Mouse (Mus musculus) ovary, postnatal 36 days (tissue): ENCODE measurements around the gene Olfml1.
A peak's percentile ranks its signal among the peaks of the same experiment; 100 is the strongest.

ENCODE experiments used
- DNase-seq: peaks from one replicate; pipeline ENCODE4 v3.0.0; 2022; ENCODE audit warnings: low spot score, mixed read lengths

Gene Olfml1

GRCm38 (mm10) chr7:107594857-107595402, 27.7 kb downstream of the Olfml1 start, which contains the start of gene Ppfibp2:
Gene Ppfibp2 (plus strand): TSS chr7:107595207.
- peak; percentile 95 for DNase-seq

GRCm38 (mm10) chr7:107595426-107595825, 28.2 kb downstream of the Olfml1 start:
- no peak for DNase-seq

DNA sequence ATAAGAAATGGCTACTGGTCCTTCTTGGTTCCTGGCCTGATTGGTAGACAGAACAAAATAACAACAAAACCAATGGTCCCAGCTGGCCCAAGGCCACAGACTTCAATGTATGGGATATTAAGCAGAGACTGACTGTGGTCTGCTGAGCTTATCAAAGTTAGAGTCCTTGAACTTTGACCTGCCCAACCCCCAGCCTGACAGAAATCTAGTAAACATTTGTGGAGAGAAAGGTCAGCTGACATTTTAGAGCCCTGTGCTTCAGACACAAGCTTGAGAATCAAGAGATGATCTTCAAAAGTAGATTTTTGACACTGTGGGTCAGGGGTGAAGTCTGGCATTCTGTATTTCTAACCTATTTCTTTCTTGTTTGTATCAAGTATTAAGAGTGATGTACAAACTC, 29.5 kb downstream of the Olfml1 start:
- no peak for DNase-seq

- no peak for DNase-seq
Measured at GRCm38 (mm10) chr7:107597956-107598355, 30.7 kb downstream of the Olfml1 start.

GRCm38 (mm10) chr7:107600651-107601050, 33.4 kb downstream of the Olfml1 start:
- DNase-seq: no peak

DNA sequence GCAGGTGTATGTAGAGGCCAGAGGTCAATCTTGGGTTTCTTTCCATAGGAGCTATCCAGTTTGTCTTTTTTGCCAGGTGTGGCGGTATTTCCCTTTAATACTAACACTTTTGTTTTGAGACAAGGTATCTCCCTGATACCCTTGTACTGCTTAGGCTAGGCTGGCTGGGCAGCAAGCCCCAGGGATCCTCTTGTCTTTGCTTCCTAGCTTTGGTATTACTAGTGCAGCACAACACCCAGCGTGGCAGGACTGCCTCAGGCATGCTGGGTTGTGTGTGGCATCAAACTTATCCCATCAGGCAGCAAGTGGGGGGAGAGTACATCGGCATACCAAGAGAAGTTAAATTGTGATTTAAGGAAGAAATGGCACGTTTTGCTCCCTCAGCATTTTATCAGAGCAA, 35.3 kb downstream of the Olfml1 start:
- DNase-seq: no peak

DNA sequence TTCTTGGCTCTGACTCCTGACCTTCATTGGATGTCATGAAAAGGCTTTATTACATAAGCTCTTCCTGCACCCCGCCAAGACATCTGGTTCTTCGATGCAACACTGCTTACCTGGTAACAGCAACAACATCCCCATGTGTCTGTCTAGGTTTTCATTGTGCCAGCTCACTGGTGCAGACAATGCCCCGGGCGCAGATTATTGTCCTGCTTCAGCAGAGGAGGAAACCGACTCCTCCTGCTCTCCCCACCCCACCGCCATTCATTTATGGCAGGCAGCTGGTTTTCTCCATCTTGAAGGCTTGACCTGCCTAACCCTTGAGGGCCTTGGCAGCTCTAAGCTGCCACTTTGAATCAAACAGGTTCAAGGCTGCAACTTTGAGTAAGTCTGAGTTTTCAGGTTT, 35.7 kb downstream of the Olfml1 start:
- DNase-seq: peak; percentile 8

GRCm38 (mm10) chr7:107607766-107608165, 40.5 kb downstream of the Olfml1 start:
- no peak for DNase-seq

- DNase-seq: no peak
Measured at GRCm38 (mm10) chr7:107609622-107610255, 42.5 kb downstream of the Olfml1 start.

GRCm38 (mm10) chr7:107610880-107611279, 43.6 kb downstream of the Olfml1 start:
- DNase-seq: no peak

DNA sequence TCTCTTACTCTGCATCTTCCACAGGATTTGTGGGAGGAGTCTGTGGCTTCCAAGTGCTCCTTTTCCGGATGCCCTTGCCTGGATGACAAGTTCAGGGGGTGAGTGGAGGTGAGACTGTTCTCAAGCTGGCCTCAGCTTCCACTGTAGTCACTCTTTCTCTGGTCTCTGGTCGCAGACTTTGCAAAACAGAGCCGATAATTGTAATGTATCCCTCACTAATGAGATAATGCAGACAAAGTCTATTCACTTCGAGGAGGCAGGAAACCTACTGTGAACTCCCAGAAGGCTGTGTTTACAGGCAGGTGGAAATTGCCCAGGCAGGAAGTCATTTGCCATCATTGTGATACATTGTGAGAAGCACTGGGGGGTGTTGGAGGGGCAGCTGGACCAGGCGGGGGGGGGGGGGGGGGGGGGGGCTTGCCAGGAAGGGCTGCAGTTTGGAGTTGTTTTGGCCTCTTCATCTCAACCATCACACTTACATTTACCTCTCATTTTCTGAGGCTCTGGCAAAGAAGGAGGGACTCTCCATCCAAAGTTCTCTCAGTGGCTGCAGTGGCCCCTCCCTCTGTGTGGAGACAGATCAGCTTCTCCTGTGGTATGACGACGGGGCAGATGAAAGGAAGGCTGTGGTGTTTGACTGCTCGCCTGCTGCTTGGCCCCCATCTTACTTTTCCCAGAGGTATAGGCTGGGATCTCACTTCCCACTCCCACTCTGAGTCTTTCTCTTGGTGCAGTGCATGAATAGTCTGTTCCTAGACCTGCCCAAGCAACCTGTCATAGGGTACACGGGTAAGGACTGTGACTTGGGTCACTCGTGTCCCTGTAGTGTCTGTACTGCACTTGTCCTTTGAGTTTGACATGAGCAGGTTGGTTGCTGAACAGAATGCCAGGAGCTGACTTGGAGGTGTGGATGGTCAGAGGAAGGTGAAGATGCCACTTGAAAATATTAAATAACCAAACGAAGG, 51.1 kb downstream of the Olfml1 start:
- DNase-seq: no peak

GRCm38 (mm10) chr7:107619225-107619624, 52.0 kb downstream of the Olfml1 start:
- DNase-seq: no peak

GRCm38 (mm10) chr7:107620137-107620536, 52.9 kb downstream of the Olfml1 start:
- DNase-seq: no peak

- no peak for DNase-seq
Measured at GRCm38 (mm10) chr7:107624432-107624831, 57.2 kb downstream of the Olfml1 start.

DNA sequence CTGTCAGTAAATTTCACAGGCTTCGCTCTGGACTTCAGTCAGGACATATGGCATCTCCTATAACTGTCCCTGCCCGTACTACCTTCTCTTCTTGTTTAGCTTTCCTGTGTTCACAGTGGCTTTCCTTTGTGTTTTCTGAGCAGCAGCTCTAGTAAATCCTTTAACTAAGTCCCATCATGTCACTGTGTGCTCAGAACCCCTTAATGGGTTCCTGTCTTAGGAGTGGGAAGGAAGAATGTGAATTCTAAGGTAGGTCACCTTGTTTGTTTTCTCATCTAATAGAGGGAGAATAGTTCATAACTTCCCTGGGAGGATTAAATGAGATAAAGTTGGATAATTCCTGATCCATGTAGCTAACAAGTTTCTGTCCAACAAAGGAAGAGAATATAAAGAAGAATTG, 57.8 kb downstream of the Olfml1 start, which contains the start of gene 5330417H12Rik:
TSS of gene 5330417H12Rik (minus strand) at position 101 of the 400 bp plus-strand sequence.
- no peak for DNase-seq

- no peak for DNase-seq
Measured at GRCm38 (mm10) chr7:107625781-107626180, 58.5 kb downstream of the Olfml1 start.

DNA sequence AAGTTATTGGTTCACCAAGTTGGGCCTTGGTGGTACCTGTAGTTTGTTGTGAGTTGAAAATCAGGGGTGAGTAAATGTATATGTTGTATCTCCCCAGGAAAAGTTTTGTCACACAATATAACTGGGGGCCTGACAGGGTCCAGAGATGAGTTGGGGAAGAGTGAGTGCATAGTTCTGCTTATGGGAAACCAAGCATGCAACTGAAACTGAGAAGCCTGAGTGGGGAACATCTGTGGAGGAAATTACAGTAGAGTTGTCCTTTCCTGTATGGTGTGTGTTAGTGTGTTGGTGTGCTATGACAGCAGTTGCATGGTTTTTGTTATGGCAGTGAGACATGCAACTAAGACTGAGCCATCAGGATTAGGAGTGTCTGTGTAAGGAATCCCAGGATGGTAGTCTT, 61.1 kb downstream of the Olfml1 start:
- no peak for DNase-seq

- no peak for DNase-seq
Measured at GRCm38 (mm10) chr7:107633201-107633600, 66.0 kb downstream of the Olfml1 start.

DNA sequence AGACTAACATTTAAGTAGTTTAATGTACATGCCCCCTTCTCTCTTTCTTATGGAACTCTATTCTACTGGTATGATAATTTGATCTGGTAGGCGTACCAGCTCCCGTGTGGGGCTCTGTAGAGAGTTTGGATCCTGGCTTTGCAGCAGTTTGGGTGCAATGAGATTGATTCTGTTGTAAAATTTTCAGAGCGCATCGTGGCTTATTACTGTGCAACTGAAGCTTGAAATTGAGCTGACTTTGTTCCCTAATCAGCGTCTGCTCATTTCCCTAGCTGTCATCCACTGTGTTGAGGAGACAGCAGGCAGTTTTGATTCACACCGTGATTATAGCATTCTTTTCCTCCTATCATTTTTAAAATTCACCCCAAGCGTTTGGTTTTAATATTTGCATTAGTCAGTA, 70.2 kb downstream of the Olfml1 start:
- DNase-seq: no peak

DNA sequence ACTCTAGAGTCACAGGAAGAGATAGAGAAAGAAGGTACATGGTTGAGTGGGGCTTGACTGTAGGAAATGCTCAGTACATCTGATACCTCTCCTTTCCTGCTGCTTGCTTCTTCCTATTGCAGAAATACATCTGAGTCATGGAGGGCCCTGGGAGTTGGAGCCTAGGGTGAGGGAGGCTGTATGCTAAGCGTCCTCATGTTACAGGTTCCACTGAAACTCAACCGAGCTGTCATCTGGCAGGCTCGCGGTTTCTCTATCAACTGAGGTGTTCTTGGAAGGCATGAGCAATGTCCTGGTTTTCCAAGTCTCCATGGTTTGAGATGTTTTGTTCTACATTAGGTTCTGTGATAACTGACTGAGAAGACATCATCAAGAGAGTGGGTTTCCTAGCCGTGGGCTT, 70.8 kb downstream of the Olfml1 start:
- DNase-seq: no peak
